Mouse (Mus musculus): ENCODE measurements around the gene Cd9. TPM values are rescaled to one million over a fixed set of nuclear protein-coding genes. Genes with fewer than 3 reads are reported as not detected.
"Not testable (repeated sequence)": the region's sequence is repeated elsewhere in the genome, so short reads cannot be mapped to it uniquely, and the experiment has no call there.

Gene Cd9
- polyA plus RNA-seq, 1 experiment from 2014 or later = 243 TPM

DNA sequence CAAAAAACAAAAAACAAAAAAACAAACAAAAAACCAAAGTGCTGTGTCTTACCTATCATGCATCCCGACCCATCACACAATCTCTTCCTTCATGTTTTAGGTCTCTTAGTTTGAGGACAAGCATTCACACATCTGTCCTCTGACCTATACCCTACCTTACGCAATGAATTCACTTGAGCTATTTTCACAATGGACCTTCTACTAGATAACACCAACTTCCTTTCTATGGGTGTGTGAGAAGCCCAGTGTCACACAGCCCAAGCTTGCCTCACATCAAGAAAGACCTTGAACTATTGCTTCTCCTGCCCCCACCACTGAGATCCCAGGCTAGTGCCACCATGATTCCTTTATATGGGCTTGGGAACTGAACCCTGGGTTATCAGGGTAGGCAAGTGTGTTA, 9.9 kb downstream of the Cd9 start:
- H3K4me2 ChIP-seq (ENCODE audit: low read depth, low read length) = 0 out of 2 replicates have a peak overlapping the region, but pooled peaks have one; percentile 13
- 52% methylated on average over 2 of the region's 2 CpGs for WGBS (ENCODE audit: insufficient replicate concordance)

DNA sequence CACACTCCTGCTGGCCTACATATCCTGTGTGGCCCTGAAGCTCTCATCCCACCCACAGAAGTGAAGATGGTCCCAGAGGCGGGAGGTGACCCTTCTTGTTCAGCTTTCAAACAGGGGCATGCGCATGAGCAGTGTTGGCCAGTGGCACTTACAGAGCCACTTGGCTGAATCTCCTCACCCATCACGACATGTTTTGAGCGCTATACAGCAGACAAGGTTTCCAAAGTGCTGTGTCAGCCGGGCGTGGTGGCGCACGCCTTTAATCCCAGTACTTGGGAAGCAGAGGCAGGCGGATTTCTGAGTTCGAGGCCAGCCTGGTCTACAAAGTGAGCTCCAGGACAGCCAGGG, 10.3 kb downstream of the Cd9 start:
- not testable (repeated sequence) for ATAC-seq; H3K4me3 ChIP-seq (ENCODE audit: low read depth, low read length); DNase-seq; H3K27me3 ChIP-seq (ENCODE audit: insufficient read depth, low read length); H3K9ac ChIP-seq (replicated peaks); H3K9me3 ChIP-seq (ENCODE audit: low read length); H3K4me2 ChIP-seq (ENCODE audit: low read depth, low read length); H3K36me3 ChIP-seq (replicated peaks; ENCODE audit: insufficient read depth, low read length)
- Histone ChIP-seq H3K27ac (ENCODE audit: low read depth) (peak overlapping the region; percentile 77; the same call in 1 of the 2 replicates), H3K4me1 (ENCODE audit: insufficient read depth) (peaks cover 74% of the 10 kb centered on the region)
- WGBS (ENCODE audit: insufficient replicate concordance) = 79% methylated on average over 10 of the region's 10 CpGs

More for the DNA sequence above, 9.9 kb downstream of the Cd9 start:
- Histone ChIP-seq H3K4me3 (ENCODE audit: low read depth, low read length) (no peak overlapping the region), H3K4me1 (ENCODE audit: insufficient read depth) (peaks cover 76% of the 10 kb centered on the region), H3K27me3 (ENCODE audit: insufficient read depth, low read length) (no peaks in the 10 kb centered on the region), H3K27ac (ENCODE audit: low read depth) (peak overlapping the region; percentile 77), H3K36me3 (replicated peaks; ENCODE audit: insufficient read depth, low read length) (peaks cover 6% of the 10 kb centered on the region; the same call in 1 of the 2 replicates), H3K9ac (replicated peaks) (no peak overlapping the region), H3K9me3 (ENCODE audit: low read length) (no peaks in the 10 kb centered on the region)
- DNase-seq (no peak), ATAC-seq (no peak)
- TF ChIP-seq EP300 (IDR thresholded peaks at IDR 0.05; ENCODE audit: low read depth) (0 out of 2 replicates have a peak, but pooled peaks have one; percentile 23), CTCF (IDR thresholded peaks at IDR 0.05; ENCODE audit: low read depth) (no peak)

DNA sequence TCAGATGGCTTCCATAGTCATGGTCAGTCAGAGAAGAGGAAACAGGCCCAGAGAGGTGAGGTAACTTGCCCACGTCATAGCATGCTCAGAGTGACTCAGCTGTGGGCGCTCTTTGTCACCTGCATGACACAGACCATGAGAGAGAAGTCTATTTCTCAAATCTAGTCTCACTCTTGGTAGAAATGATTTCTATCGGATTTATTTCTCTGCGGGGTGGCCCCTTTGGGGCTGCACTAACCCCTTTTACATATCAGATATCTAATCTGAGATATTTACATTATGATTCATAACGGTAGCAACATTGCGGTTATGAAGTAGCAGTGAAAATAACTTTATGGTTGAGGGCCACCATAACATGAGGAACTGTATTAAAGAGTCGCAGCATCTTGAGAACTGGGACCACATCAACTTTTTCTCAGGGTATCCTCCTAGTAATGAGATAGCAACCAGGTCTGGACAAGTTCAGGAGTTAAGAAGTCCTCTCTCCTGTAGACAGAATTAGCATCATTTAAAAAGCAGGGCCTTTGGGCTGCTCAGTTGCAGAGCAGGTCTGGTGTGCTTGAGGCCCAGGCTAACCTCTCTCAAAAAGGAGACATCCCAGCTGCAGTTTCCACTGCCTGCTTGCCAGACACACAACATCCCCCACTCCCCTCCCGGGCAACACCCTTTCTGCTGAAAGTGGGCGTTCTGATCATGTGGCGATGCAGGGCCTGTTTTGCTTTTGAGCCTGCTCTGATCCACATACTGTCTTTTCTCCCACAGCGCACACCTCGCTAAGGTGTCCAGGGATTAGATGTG, 10.9 kb downstream of the Cd9 start:
- WGBS (ENCODE audit: insufficient replicate concordance) = 75% methylated on average over 12 of the region's 12 CpGs
- ATAC-seq (peak; percentile 56), DNase-seq (peak; percentile 55)
- TF ChIP-seq CTCF (IDR thresholded peaks at IDR 0.05; ENCODE audit: low read depth) (no peak), EP300 (IDR thresholded peaks at IDR 0.05; ENCODE audit: low read depth) (no peak)
- H3K27me3 ChIP-seq (ENCODE audit: insufficient read depth, low read length) = no peaks in the 10 kb centered on the region
- peaks cover 74% of the 10 kb centered on the region for H3K4me1 ChIP-seq (ENCODE audit: insufficient read depth)
- no peak overlapping the region for H3K9ac ChIP-seq (replicated peaks)
- no peaks in the 10 kb centered on the region for H3K9me3 ChIP-seq (ENCODE audit: low read length)
- H3K36me3 ChIP-seq (replicated peaks; ENCODE audit: insufficient read depth, low read length) = peaks cover 6% of the 10 kb centered on the region; the same call in 1 of the 2 replicates
- no peak overlapping the region for H3K4me2 ChIP-seq (ENCODE audit: low read depth, low read length)
- no peak overlapping the region for H3K4me3 ChIP-seq (ENCODE audit: low read depth, low read length)
- H3K27ac ChIP-seq (ENCODE audit: low read depth) = peak overlapping the region; percentile 77

DNA sequence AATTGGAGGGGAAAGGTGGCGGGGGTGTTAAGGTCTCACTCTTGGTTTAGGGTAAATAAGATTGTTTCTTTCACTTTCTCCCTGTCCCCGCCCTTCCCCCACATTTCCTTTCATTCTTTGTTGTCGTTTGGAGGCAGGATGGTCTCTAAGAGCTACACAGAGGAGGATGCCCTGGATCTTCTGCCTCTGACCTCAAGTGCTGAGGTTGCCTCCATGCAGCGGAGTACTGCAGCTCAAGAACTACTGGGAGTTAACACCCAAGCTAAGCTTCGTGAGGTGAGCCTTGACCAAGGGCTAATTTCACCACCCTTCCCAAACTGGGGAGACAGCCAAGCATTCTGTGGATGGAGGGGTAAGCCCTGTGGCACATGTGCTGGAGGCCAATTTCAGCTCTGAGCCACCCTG, 12.2 kb downstream of the Cd9 start:
- DNase-seq (no peak), ATAC-seq (peak; percentile 6; the same call in 1 of the 2 replicates)
- Histone ChIP-seq H3K27me3 (ENCODE audit: insufficient read depth, low read length) (no peaks in the 10 kb centered on the region), H3K4me2 (ENCODE audit: low read depth, low read length) (peak overlapping the region; percentile 58), H3K9me3 (ENCODE audit: low read length) (no peaks in the 10 kb centered on the region), H3K9ac (replicated peaks) (no peak overlapping the region; the same call in 1 of the 2 replicates), H3K27ac (ENCODE audit: low read depth) (peak overlapping the region; percentile 77), H3K4me1 (ENCODE audit: insufficient read depth) (peaks cover 86% of the 10 kb centered on the region), H3K4me3 (ENCODE audit: low read depth, low read length) (no peak overlapping the region), H3K36me3 (replicated peaks; ENCODE audit: insufficient read depth, low read length) (peaks cover 6% of the 10 kb centered on the region; the same call in 1 of the 2 replicates)
- no peak for TF ChIP-seq CTCF (IDR thresholded peaks at IDR 0.05; ENCODE audit: low read depth)
- 0 out of 2 replicates have a peak, but pooled peaks have one; percentile 14 for TF ChIP-seq EP300 (IDR thresholded peaks at IDR 0.05; ENCODE audit: low read depth)
- 37% methylated on average over 5 of the region's 5 CpGs for WGBS (ENCODE audit: insufficient replicate concordance)

DNA sequence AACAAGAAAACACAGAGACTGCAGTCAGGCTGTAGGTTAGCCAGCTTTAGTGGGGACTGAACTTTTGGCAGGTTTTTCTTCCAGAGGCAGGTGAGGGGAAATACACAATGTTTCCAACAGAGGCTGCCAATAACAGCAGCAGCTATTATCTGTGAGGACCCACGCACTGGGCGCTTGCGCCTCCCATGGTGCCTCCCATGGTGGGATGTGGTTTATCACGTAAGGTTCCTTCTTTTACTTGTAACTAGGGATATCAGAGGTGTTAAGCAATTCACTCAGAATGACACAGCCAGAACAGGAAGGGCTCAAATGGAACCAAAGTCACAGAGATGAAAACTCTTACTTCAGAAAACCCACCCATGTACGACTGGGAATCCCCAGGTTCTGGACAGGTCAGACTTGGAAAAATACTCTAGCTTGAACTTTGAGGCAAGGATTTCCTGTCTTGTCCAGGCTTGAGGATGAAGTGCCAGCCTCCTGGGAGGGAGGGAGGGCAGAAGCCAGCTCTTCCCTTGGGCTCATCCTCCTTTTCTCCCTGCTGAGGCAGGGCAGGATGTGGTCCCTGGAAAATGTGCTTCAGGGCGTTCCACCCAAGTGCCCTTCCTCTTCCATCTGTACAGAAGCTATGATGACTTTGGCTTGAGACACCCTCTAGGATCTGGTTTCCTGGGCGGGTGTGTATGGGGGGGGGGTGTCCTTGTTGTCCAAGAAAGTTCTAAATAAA, 12.8 kb downstream of the Cd9 start:
- H3K4me1 ChIP-seq (ENCODE audit: insufficient read depth) = peaks cover 90% of the 10 kb centered on the region
- TF ChIP-seq EP300 (IDR thresholded peaks at IDR 0.05; ENCODE audit: low read depth) (no peak), CTCF (IDR thresholded peaks at IDR 0.05; ENCODE audit: low read depth) (peak; percentile 12; the same call in 1 of the 2 replicates)
- H3K27ac ChIP-seq (ENCODE audit: low read depth) = peak overlapping the region; percentile 77
- peak overlapping the region; percentile 46 for H3K9ac ChIP-seq (replicated peaks)
- H3K4me3 ChIP-seq (ENCODE audit: low read depth, low read length) = no peak overlapping the region
- WGBS (ENCODE audit: insufficient replicate concordance) = 25% methylated on average over 7 of the region's 7 CpGs
- no peaks in the 10 kb centered on the region for H3K27me3 ChIP-seq (ENCODE audit: insufficient read depth, low read length)
- ATAC-seq = peak; percentile 24
- no peaks in the 10 kb centered on the region for H3K9me3 ChIP-seq (ENCODE audit: low read length)
- H3K4me2 ChIP-seq (ENCODE audit: low read depth, low read length) = peak overlapping the region; percentile 58
- peaks cover 4% of the 10 kb centered on the region; the same call in 1 of the 2 replicates for H3K36me3 ChIP-seq (replicated peaks; ENCODE audit: insufficient read depth, low read length)
- no peak for DNase-seq

Data from liver, postnatal 0 days (tissue).